Mouse (Mus musculus) CD4-positive, CD25-positive, alpha-beta regulatory T cell, adult 4 months (primary cell): ENCODE results near the gene Lipa. TPM values are rescaled to one million over a fixed set of nuclear protein-coding genes. Genes with fewer than 3 reads are reported as not detected.

ENCODE experiments used
- ATAC-seq: one replicate; pipeline ENCODE4 v1.8.0; 2017
- polyA plus RNA-seq, 2 experiments: library from polyadenylated mRNA; unstranded; fragments of 100-300 nt; shearing (Covaris generic); gene quantifications; one replicate each; pipeline ENCODE4 v1.2.1; 2017

The Lipa gene
- 100 to 1,000 TPM; 100 to 102 TPM for polyA plus RNA-seq

DNA sequence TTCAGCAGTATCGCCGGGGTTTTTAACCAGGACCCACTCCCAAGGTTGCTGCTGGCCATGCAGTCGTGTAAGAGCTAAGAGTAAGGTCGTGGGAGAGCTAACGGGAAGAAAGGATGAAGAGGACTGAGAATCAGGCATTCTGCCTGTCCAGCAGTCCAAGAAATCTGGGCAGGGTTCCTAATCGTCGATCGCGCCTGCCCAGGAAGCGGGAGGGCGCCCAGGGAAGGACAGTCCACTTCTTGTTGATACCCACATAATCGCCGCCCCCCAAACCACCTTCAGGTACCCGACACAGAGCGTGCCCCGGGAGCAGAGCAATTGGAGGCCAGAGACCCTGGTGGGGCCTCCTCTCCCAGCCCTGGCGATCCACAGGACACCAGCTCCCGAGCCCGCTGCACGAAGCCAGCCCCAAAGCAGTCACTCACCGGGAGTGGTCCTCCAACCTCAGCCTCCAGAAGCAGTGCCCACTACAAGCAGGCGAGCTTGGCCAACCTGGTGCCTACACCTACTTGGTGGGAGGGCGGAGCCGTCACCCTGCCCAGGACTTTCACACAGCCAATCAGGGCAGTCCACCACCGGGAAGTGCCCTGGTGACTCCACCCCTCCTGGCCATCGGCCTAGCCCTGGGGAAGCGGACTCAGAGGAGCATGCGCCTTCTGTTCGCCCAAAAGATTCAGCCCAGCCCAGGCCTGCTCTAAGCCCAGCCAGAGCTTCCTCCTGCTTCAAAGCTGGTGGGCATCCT lies at the start of gene Lipa:
Gene Lipa, minus strand, starts transcription at position 534 of the 742 bp plus-strand sequence.
- ATAC-seq: peak; percentile 95

DNA sequence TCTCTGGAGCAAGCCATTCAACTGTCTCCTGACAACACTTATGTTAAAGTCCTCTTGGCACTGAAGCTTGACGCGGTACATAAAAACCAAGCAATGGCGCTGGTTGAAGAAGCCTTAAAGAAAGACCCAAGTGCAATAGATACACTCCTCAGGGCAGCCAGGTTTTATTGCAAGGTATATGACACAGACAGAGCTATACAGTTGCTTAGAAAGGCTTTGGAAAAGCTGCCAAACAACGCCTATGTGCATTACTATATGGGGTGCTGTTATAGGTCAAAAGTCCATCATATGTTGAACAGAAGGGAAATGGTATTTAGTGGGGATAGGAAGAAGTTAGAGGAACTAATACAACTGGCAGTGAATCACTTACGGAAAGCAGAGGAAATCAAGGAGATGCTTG lies 46.4 kb upstream of the Lipa start:
- no peak for ATAC-seq

DNA sequence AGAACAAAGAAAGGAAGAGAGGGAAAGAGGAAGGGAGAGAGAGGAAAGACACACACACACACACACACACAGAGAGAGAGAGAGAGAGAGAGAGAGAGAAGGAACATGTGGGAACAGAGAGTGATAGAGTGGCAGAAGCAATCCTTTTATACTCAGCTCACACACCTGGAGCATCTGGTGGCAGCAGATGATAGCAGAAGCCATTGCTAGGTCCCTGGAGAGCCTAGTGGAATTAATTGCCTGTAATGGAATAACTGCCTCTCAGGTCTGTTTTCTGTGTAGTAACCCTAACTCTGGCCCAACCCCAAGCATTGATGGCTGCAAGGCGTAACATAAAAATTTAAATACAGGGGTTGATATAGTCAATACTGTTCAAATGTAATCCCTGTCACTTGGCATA lies 43.8 kb upstream of the Lipa start:
- no peak for ATAC-seq

DNA sequence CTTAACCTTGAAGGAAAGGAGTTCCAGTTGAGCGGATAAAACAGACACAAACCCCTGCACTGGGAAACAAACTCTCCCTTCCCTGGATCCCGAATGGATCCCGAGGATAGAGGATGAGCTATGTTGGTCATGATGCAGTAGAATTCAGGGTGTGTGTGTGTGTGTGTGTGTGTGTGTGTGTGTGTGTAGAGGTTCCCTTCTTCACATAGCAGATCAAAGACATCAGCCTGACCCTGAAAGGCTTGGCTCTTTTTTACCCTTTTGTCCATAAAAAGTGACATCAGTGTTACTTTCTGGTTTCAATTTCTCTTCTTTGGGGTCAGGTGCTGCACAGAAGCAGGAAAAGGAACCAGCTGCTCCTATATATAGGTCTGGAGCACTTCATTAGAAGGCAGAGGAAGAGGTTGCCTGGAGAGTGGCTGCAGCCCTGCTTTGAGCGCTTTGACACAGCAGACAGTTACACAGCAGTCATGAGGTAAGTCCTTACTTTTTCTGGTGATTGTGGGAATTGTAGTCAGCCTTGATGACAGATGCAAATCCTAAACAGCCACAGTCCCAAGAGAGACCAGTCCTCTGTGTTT lies 42.7 kb upstream of the Lipa start:
- ATAC-seq: peak; percentile 49

GRCm38 (mm10) chr19:34568988-34569895 lies 42.0 kb upstream of the Lipa start:
- no peak for ATAC-seq

GRCm38 (mm10) chr19:34566178-34566784 lies 39.0 kb upstream of the Lipa start:
- no peak for ATAC-seq

DNA sequence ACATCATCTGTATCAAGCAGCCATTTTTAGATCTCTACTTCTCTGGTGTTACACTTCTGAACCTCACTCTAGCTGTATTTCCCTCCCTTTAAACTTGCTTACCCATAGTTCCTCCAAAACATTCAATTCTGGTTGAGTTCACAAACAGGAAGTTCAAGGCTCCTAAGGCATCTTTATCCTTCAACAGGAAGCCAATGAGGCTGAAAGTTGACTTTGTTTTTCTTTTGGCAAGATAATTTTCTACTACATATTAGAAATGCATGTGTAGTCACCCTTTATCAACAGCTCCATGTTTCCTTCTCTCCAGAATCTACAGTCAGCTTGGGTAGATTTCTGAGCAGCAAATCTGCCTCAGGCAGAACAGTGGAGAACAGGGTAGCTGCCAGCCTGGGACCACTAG lies 35.3 kb upstream of the Lipa start:
- peak; percentile 71 for ATAC-seq

GRCm38 (mm10) chr19:34556621-34557020 lies 29.3 kb upstream of the Lipa start:
- ATAC-seq: no peak

DNA sequence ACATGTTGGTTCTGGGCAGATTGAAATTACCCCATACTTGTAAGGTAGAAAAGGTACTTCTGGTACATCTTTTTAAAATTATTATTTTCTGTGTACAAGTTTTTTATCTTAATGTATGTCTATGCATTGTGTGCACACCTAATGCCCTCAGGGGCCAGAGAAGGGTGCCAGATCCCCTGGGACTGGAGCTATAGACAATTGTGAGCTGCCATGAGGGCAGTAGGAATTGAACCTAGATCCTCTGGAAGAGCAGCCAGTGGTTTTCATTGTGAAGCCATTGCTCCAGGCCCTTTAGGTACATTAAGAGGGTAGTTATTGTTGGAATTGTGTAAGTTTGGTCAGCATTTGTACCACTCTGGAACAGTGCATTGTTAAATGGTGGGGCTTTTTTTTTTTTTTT lies 26.8 kb upstream of the Lipa start:
- no peak for ATAC-seq

DNA sequence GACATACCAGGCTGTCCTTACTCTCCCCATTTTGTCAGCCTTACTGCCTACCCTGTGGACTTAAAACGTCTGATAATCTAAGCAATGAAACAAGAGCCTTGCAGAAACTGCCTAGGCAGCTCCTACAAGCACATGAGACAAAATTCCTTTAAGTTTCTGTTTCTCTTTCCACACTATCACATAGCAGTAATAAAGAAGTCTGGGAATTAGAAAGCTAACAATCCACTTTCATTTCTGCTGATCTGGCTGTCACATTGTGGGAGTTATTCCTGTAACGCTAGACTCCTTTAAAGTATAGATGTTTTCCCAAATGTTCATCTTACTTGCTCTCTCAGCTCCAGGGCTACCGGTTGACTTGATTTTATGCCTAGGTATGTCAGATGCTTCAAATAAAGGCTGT lies 26.2 kb upstream of the Lipa start:
- ATAC-seq: no peak

- ATAC-seq: no peak
Measured at GRCm38 (mm10) chr19:34553021-34553420, 25.7 kb upstream of the Lipa start.

DNA sequence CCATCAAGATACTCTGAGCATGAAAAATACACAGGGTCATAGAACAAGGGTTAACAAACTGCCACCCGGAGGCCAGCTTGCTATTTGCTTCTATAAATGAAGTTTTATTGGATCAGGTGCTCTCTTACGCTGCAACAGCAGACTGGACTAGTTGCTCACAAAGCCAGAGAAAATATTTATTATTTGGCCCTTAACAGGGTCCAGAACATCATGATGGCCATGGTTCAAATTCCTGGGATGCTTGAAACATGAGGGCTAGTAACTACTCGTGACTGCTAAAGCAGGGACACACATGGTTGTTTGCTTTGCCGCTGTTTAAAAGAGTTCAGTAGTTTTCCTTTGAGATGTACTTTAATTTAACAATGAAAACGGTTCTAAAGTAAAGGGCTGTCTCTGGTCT lies 24.7 kb upstream of the Lipa start:
- ATAC-seq: no peak

GRCm38 (mm10) chr19:34550534-34551223 lies 23.4 kb upstream of the Lipa start, which contains the start of gene Ifit2:
Gene Ifit2, plus strand, starts transcription at chr19:34550694.
- peak; percentile 87 for ATAC-seq

DNA sequence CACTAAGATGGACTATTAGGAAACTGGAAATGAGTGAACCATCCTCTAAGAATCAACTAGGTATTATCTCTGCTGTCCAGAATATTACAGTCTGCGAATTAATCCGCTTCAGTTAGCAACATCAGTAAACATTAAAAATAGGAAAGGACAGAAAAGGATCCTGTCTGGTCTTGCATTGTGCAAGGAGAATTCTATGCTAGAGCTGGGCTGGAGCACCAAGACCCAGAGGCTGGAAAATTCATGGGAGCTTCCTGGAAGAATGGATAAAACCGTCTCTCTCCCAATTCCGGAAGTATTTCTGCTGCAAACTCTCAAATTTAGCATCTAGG lies 22.9 kb upstream of the Lipa start:
- peak; percentile 5 for ATAC-seq

- ATAC-seq: peak; percentile 56
Measured at GRCm38 (mm10) chr19:34547976-34548375, 20.7 kb upstream of the Lipa start.

- ATAC-seq: no peak
Measured at GRCm38 (mm10) chr19:34546211-34546610, 18.9 kb upstream of the Lipa start.

GRCm38 (mm10) chr19:34539422-34539821 lies 12.1 kb upstream of the Lipa start:
- ATAC-seq: no peak

- no peak for ATAC-seq
Measured at GRCm38 (mm10) chr19:34532061-34532751, 4.9 kb upstream of the Lipa start.

DNA sequence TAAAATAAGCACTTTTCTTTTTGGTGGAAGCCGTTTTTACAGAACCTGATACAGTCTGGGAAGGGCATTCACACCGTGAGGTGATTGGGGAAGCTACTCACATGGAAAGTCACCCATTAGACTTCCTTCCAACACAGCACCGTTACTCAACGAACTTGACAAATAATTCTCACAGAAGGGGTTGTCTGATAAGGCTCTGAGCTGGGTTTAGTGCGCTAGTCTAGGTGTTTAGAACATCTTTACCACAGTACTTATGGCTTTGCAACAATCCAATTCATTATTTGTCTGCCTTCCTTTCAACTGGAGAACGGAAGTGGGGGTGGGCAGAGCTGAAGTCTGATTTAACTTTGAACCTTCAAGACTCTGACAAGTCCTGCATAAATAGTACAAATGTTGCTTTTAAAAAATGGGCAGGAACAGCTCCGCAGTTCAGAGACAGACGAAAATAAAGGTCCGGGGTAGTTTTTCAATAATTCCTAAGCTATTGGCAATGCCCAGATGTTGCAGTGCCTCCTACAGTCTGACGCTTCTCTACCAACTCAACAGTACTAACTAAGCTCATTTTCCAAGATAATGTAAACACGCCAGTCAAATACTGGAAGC lies 852 bp downstream of the Lipa start:
- ATAC-seq: peak; percentile 48

- ATAC-seq: no peak
Measured at GRCm38 (mm10) chr19:34524646-34525045, 2.6 kb downstream of the Lipa start.

DNA sequence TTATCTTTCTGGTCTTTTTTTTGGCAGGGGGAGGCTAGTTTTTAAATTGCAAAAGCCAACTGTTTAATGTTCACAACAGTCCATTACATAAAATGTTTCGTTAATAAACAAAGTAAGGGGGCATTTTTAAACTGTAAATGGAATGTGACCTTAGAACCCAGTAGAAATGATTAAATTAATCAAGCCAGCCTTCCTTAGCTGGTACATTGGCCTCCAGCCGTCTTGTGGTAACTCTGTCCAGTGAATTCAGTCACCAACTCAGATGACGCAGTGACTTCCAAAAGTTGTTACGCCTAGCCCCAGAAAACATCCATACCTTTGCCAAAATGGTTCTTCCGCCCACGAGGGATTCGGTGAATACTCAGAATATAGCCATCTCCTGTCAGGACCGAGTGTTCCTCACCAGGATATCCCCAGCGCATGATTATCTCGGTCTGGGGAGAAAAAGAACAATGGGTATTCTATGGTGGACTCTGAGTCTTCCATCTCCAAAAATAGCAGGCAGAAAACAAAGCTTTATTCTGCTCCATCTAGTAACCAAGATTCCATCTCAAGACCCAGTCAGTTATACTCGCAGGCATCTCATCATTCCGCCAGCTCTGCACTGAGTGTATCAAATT lies 4.1 kb downstream of the Lipa start:
- no peak for ATAC-seq
